Mouse (Mus musculus) liver (tissue): ENCODE measurements around the gene Cryaa.

ENCODE experiments used
- DNase-seq: peaks from one replicate; pipeline ENCODE4 v3.0.0-alpha.2; 2020; ENCODE audit warnings: mixed read lengths

Cryaa gene

DNA sequence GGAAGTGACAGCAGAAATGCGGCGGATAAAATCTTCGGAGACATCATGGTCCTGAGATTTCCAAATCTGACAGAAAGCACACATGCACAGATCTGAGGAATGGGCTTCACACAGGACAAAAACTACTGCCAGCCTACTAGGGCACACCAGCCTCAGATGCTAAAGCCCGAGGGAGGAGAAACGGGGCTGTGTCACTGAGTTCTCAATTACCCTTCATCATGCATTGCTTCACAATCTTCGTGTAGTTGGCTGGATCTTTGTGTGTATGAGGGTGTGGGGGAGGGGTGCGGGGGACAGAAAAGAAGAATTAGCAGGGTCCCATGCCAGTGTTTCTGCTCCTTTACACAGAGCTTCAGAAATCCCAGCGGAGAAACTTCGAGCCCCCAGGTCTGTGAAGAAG is 36.1 kb downstream of the Cryaa start:
- no peak for DNase-seq

DNA sequence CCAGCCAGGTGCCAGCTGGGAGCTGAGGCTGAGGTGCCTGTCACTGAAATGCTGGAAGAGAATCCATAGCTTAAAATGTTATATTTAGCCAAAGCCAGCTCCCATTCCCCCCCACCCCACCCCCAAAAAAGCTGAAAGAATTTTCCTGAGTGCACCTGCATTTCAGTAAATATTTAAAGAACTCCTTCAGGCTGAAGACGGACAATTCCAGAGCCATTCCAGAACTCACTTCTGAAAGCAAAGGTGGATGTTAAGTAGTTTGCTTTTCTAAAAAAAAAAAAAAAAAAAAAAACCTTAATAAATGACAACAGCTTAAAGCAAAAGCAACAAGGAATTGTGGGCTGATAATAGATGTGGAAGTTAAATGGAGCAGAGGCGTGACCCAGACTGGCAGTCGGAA is 36.5 kb downstream of the Cryaa start:
- DNase-seq: no peak

DNA sequence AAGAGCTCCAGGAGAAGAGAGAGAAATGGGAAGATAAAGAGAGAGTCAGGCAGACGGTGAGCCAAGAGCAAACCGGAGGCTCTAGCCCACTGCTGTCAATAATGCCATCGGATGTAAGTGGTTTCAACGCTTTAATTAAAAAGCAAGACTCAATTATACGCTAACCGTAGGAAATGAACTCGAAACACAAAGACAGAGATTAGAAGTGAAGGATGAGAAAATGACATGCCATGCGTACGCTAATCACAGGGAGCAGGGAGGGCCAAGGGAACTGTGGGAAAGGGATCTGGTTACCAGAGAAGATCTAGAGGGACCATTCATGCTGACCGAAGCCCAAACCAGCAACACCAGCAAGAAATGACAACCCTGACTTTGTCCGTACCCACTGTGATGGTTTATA is 37.4 kb downstream of the Cryaa start:
- no peak for DNase-seq

DNA sequence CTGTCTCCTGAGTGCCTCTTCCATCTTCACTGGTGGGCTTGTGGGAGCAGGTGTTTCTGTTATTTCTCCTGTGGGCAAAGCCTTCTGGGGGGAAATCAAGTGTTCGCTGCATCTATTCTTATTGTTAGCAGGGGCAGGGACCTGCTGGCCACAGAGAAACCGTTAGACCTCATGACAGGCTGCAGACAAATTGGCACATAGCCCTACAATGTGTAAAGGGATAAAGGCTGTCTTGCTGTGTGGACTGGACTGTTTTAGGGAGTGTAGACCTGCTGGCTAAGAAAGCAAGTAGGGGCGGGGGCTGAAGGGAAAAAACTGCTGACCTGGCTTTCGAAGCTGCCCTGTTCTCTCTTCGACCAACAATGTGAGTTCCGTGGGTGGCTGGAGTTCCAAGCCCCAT is 44.0 kb downstream of the Cryaa start:
- DNase-seq: no peak

DNA sequence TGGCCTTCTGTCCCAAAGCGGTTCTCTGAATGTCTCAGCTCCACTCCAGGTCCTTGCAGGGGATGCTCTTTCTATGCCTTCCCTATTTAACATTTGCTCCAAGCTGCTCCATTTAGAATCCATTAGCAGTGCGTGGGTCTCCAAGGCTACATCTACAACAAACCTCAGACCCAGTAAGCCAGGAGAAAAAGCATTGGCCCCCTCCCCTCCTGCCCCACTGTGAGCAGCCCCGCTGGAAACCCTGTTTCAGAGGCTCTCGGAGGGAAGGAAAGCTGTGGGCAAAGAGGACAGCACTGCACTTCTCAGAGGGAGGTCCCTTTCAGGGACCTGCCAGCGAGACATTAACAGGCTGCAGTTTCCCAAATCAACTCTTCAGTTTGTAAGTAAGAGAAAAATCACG is 47.8 kb downstream of the Cryaa start:
- no peak for DNase-seq

DNA sequence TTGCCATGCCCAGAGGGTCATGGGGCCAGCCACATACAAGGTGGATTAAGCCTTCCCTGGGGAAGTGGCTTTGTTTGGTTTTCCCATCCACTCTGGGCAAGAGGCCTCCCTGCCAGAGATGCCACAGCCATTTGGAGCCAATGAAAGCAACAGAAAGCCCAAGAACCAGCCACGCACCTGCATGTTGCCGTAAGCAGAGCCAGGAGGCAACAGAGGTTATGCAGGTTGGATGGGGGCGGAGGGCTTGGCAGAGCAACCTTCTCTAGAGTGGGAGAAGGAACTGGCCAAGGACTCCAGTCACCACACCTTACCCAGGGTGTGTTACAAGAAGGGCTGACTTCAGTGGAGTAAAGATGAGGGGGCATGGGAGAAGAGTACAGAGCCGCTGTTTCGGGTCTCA is 48.6 kb downstream of the Cryaa start:
- no peak for DNase-seq

DNA sequence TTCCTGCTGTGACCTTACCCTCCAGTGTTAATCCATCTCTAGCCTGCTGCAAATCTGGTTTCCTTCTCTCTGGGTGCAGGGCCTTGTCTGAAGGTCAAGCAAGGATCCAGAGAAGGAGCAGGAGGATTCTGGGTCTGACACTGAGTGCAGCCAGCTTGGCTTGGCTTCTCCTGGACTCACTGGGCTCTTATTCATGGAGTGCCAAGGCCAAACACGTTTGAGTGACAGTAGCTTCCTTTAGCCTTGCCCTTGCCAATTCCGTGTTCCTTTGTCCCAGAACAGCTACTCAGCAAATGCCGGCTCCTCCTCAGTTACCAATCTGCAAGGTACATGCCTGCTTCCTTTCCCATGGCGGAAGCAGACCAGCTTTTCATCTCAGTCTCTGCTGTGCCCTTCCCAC is 49.6 kb downstream of the Cryaa start:
- no peak for DNase-seq

DNA sequence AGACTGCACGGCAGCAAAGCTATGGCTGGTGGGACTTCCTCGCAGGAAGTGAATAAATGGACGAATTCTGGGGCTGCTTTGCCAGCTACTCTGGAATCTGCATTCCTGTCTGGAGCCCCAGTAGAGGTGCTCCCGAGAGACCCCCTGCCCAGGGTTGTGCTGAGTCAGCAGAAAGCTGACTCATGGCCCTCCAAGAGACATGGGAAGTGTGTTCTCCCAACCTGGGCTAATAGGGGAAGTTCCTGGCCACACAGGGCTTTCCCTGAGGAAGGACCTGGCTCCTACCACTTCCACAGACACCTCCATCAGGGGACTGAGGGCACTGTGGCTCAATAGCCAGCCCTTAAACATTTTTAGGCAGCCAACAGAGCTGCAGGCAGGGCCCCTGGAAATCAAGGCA is 50.4 kb downstream of the Cryaa start:
- DNase-seq: no peak

DNA sequence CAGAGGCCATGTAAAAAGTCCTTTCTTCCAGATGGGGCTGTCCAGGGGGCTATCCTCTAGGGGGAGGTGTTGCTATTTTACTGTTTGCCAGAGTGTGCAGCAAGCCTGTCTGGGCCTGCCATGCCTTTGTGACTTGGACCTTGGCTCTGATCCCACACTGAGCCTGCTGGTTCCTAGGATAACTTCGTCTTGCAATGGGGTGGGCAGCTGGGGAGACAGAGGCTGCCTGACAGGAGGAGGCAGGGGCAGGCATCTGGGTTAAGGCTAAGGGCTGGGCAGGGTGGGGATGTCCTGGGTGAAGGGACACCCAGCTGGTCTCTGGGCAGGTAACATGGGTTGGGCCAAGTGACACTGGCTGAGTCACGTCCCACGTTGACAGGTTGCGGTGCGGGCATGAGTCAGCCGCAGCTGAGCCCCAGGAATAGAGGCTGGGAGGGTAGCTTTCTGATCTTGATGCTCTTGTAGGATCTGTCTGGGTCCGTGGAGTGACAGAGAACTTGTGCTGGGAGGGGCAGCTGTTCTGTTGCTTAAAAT is 51.4 kb downstream of the Cryaa start:
- DNase-seq: peak; percentile 27

DNA sequence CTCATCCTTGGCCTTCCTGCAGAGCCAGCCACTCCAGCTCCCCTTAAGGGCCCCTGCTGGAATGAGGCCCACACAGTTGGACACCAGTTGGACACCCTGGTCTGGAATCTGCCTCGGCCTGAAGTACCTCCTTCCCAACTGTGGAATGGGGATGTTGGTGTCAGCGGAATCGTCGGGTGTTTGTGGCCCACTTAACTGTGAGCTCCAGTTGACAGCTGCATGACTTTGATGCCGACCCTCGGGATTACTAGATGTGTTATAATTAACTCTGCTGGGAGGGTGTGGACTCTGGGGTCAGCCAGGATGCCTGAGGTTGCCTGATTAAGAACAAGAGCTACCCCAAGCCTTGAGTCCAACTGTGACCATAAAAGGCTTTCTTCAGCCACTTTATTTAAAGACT is 53.4 kb downstream of the Cryaa start:
- DNase-seq: no peak
